Mouse (Mus musculus) gastrocnemius, postnatal 10 days (tissue): Measurements from ENCODE around the gene Hsp90ab1. TPM values are rescaled to one million over a fixed set of nuclear protein-coding genes. Genes with fewer than 3 reads are reported as not detected.

ENCODE experiments used
- DNase-seq: peaks from one replicate; pipeline ENCODE4 v3.0.0; 2021; ENCODE audit warnings: mixed read lengths
- total RNA-seq, 2 experiments: library from RNA; stranded (reverse); gene quantifications; 2 replicates each; pipeline ENCODE4 v1.2.3; 2021

The Hsp90ab1 gene
- total RNA-seq, 2 experiments from 2014 or later, result 900 to 909 TPM

GRCm38 (mm10) chr17:45596631-45597396, 23.7 kb upstream of the Hsp90ab1 start:
- peak; percentile 79 for DNase-seq

GRCm38 (mm10) chr17:45595736-45596390, 22.8 kb upstream of the Hsp90ab1 start:
- DNase-seq, result no peak

- DNase-seq, result peak; percentile 86
These were observed 22.0 kb upstream of the Hsp90ab1 start for GRCm38 (mm10) chr17:45594881-45595735.

- no peak for DNase-seq
These were observed 21.1 kb upstream of the Hsp90ab1 start for GRCm38 (mm10) chr17:45594195-45594594.

GRCm38 (mm10) chr17:45593479-45593878, 20.4 kb upstream of the Hsp90ab1 start:
- no peak for DNase-seq

GRCm38 (mm10) chr17:45592606-45593431, 19.7 kb upstream of the Hsp90ab1 start:
- DNase-seq, result no peak

- DNase-seq, result peak; percentile 75
These were observed 18.9 kb upstream of the Hsp90ab1 start for GRCm38 (mm10) chr17:45591701-45592605.

- no peak for DNase-seq
These were observed 17.3 kb upstream of the Hsp90ab1 start for GRCm38 (mm10) chr17:45590410-45590809.

GRCm38 (mm10) chr17:45589844-45590243, 16.8 kb upstream of the Hsp90ab1 start:
- no peak for DNase-seq

- DNase-seq, result no peak
These were observed 16.2 kb upstream of the Hsp90ab1 start for GRCm38 (mm10) chr17:45589236-45589635.

GRCm38 (mm10) chr17:45588370-45588769, 15.3 kb upstream of the Hsp90ab1 start:
- DNase-seq, result no peak

GRCm38 (mm10) chr17:45586449-45586837, 13.4 kb upstream of the Hsp90ab1 start:
- no peak for DNase-seq

GRCm38 (mm10) chr17:45585725-45586448, 12.8 kb upstream of the Hsp90ab1 start:
- DNase-seq, result no peak

GRCm38 (mm10) chr17:45584939-45585678, 12.0 kb upstream of the Hsp90ab1 start:
- peak; percentile 88 for DNase-seq

GRCm38 (mm10) chr17:45584096-45584896, 11.2 kb upstream of the Hsp90ab1 start:
- peak; percentile 85 for DNase-seq

- DNase-seq, result no peak
These were observed 9.8 kb upstream of the Hsp90ab1 start for GRCm38 (mm10) chr17:45582715-45583355.

GRCm38 (mm10) chr17:45582188-45582587, 9.1 kb upstream of the Hsp90ab1 start:
- no peak for DNase-seq

GRCm38 (mm10) chr17:45581567-45581983, 8.5 kb upstream of the Hsp90ab1 start:
- peak; percentile 64 for DNase-seq
